Mouse (Mus musculus): Measurements from ENCODE around the gene Rnls. TPM values are rescaled to one million over a fixed set of nuclear protein-coding genes. Genes with fewer than 3 reads are reported as not detected.

Gene Rnls
- total RNA-seq, 2 experiments from 2014 or later: 15.3 to 18.0 TPM

GRCm38 (mm10) chr19:33207991-33208390 is 184.1 kb downstream of the Rnls start:
- intact Hi-C loops (cut with DNase I): no loop called here
- no peak for DNase-seq (ENCODE audit: low spot score)

GRCm38 (mm10) chr19:33205389-33205788 is 186.7 kb downstream of the Rnls start:
- intact Hi-C loops (cut with DNase I): no loop called here
- DNase-seq (ENCODE audit: low spot score): no peak

GRCm38 (mm10) chr19:33202422-33202821 is 189.7 kb downstream of the Rnls start:
- intact Hi-C loops (cut with DNase I): no loop called here
- no peak for DNase-seq (ENCODE audit: low spot score)

GRCm38 (mm10) chr19:33201181-33201580 is 190.9 kb downstream of the Rnls start:
- DNase-seq (ENCODE audit: low spot score): no peak
- intact Hi-C loops (cut with DNase I): no loop called here

- intact Hi-C loops (cut with DNase I): no loop called here
- no peak for DNase-seq (ENCODE audit: low spot score)
These were observed 200.0 kb downstream of the Rnls start for GRCm38 (mm10) chr19:33192064-33192463.

- intact Hi-C loops (cut with DNase I): no loop called here
- DNase-seq (ENCODE audit: low spot score): no peak
These were observed 203.3 kb downstream of the Rnls start for GRCm38 (mm10) chr19:33188766-33189165.

- DNase-seq (ENCODE audit: low spot score): no peak
- intact Hi-C loops (cut with DNase I): no loop called here
These were observed 212.5 kb downstream of the Rnls start for GRCm38 (mm10) chr19:33179595-33179994.

- intact Hi-C loops (cut with DNase I): no loop called here
These were observed 213.2 kb downstream of the Rnls start for GRCm38 (mm10) chr19:33178866-33179265.

GRCm38 (mm10) chr19:33178367-33178766 is 213.7 kb downstream of the Rnls start:
- intact Hi-C loops (cut with DNase I): no loop called here

More at GRCm38 (mm10) chr19:33178866-33179265, 213.2 kb downstream of the Rnls start:
- DNase-seq (ENCODE audit: low spot score): no peak

GRCm38 (mm10) chr19:33173991-33174390 is 218.1 kb downstream of the Rnls start:
- intact Hi-C loops (cut with DNase I): no loop called here
- no peak for DNase-seq (ENCODE audit: low spot score)

More at GRCm38 (mm10) chr19:33178367-33178766, 213.7 kb downstream of the Rnls start:
- DNase-seq (ENCODE audit: low spot score): no peak

- DNase-seq (ENCODE audit: low spot score): no peak
- intact Hi-C loops (cut with DNase I): no loop called here
These were observed 222.2 kb downstream of the Rnls start for GRCm38 (mm10) chr19:33169881-33170280.

- intact Hi-C loops (cut with DNase I): no loop called here
- no peak for DNase-seq (ENCODE audit: low spot score)
These were observed 224.4 kb downstream of the Rnls start for GRCm38 (mm10) chr19:33167528-33168264.

- intact Hi-C loops (cut with DNase I): no loop called here
- DNase-seq (ENCODE audit: low spot score): no peak
These were observed 227.3 kb downstream of the Rnls start for GRCm38 (mm10) chr19:33164801-33165200.

GRCm38 (mm10) chr19:33161903-33162302 is 230.2 kb downstream of the Rnls start:
- DNase-seq (ENCODE audit: low spot score): no peak
- intact Hi-C loops (cut with DNase I): no loop called here

GRCm38 (mm10) chr19:33159897-33160296 is 232.2 kb downstream of the Rnls start:
- no peak for DNase-seq (ENCODE audit: low spot score)
- intact Hi-C loops (cut with DNase I): no loop called here

GRCm38 (mm10) chr19:33159192-33159591 is 232.9 kb downstream of the Rnls start:
- intact Hi-C loops (cut with DNase I): no loop called here
- no peak for DNase-seq (ENCODE audit: low spot score)

- intact Hi-C loops (cut with DNase I): no loop called here
- DNase-seq (ENCODE audit: low spot score): no peak
These were observed 233.9 kb downstream of the Rnls start for GRCm38 (mm10) chr19:33158234-33158633.

- no peak for DNase-seq (ENCODE audit: low spot score)
- intact Hi-C loops (cut with DNase I): no loop called here
These were observed 243.7 kb downstream of the Rnls start for GRCm38 (mm10) chr19:33148411-33148810.

GRCm38 (mm10) chr19:33143198-33143597 is 248.9 kb downstream of the Rnls start:
- DNase-seq (ENCODE audit: low spot score): no peak
- intact Hi-C loops (cut with DNase I): no loop called here

- no peak for DNase-seq (ENCODE audit: low spot score)
- intact Hi-C loops (cut with DNase I): no loop called here
These were observed 254.8 kb downstream of the Rnls start for GRCm38 (mm10) chr19:33137316-33137715.

GRCm38 (mm10) chr19:33122611-33123226 is 269.4 kb downstream of the Rnls start:
- intact Hi-C loops (cut with DNase I): loop anchor here (5.0 kb wide), 1 partner anchor 100 kb away; no protein-coding TSS in a partner anchor
- DNase-seq (ENCODE audit: low spot score): no peak

Measured in heart, postnatal 25 days (tissue).